Mouse (Mus musculus) liver, embryonic 13.5 days (tissue): ENCODE measurements around the gene Cd300e. TPM values are rescaled to one million over a fixed set of nuclear protein-coding genes. Genes with fewer than 3 reads are reported as not detected.
"Not testable (repeated sequence)": the region's sequence is repeated elsewhere in the genome, so short reads cannot be mapped to it uniquely, and the experiment has no call there.

Experiments used
- ATAC-seq: fragments of 200-750 bp; cut with Nextera tagmentation; 2 replicates; pipeline ENCODE4 v1.8.0; 2017; ENCODE audit warnings: low read depth, mild to moderate bottlenecking, moderate number of reproducible peaks, moderate library complexity
- DNase-seq: peaks from one replicate; pipeline ENCODE4 v3.0.0; 2022
- H3K27ac ChIP-seq: fragments of 300-500 bp; sonication (generic); 2 replicates; pipeline ENCODE4 v1.5.1; 2015; ENCODE audit warnings: moderate library complexity, mild to moderate bottlenecking, inconsistent platforms
- H3K27me3 ChIP-seq: fragments of 300-500 bp; sonication (generic); 2 replicates; pipeline ENCODE4 v1.6.1; 2015; ENCODE audit warnings: mild to moderate bottlenecking, inconsistent platforms
- H3K36me3 ChIP-seq: fragments of 300-500 bp; sonication (generic); 2 replicates; pipeline ENCODE4 v1.6.1; 2015; ENCODE audit warnings: mild to moderate bottlenecking, inconsistent platforms
- H3K4me1 ChIP-seq: fragments of 300-500 bp; sonication (generic); replicated peaks from 2 replicates; pipeline ENCODE4 v1.6.1; 2015; ENCODE audit warnings: inconsistent platforms
- H3K4me2 ChIP-seq: fragments of 300-500 bp; sonication (generic); 2 replicates; pipeline ENCODE4 v1.6.1; 2015; ENCODE audit warnings: inconsistent platforms, mild to moderate bottlenecking, moderate library complexity
- H3K4me3 ChIP-seq: fragments of 300-500 bp; sonication (generic); replicated peaks from 2 replicates; pipeline ENCODE4 v1.5.1; 2015; ENCODE audit warnings: mild to moderate bottlenecking, inconsistent platforms
- H3K9ac ChIP-seq: fragments of 300-500 bp; sonication (generic); 2 replicates; pipeline ENCODE4 v1.6.1; 2015; ENCODE audit warnings: mild to moderate bottlenecking, inconsistent platforms
- H3K9me3 ChIP-seq: fragments of 300-500 bp; sonication (generic); replicated peaks from 2 replicates; pipeline ENCODE4 v1.6.1; 2016; ENCODE audit warnings: inconsistent platforms
- WGBS: fragments of 180-500 bp; shearing (Covaris S2); methylation state at CpG from one replicate; pipeline ENCODE4 v1.1.7; 2015; ENCODE audit not compliant: insufficient replicate concordance; 5-methylcytosine and 5-hydroxymethylcytosine counted together
- polyA plus RNA-seq: library from polyadenylated mRNA; unstranded; fragments of >200 nt; fragmentation: Nextera tagmentation; extraction: Ambion mirVana; gene quantifications from 2 replicates; pipeline ENCODE4 v1.2.1, GENCODE M21; 2015

Cd300e gene
- polyA plus RNA-seq, 1 experiment from 2014 or later = 0.68 TPM

DNA sequence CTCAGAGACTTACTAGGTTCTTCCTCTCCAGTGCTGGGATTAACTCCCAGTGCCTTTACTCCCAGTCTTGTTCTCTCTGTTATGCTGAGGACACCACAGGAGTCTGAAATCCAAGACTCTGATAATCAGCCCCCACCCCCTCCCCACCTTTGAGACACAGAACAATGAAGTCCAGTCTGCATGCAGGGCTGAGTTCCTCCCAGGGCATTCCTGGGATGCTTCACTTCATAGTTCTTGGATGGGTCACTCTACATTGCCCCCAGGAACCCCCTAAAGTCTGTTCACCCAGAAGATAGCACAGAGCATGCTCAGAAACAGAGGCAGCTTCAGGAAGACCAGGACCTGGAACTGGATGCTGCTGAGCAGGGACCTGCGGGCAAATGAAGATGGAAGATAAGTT is 9.0 kb downstream of the Cd300e start:
- H3K4me3 ChIP-seq = no peak overlapping the region
- DNase-seq = no peak
- H3K4me1 ChIP-seq = no peaks in the 10 kb centered on the region
- H3K36me3 ChIP-seq = no peaks in the 10 kb centered on the region
- H3K9ac ChIP-seq = no peak overlapping the region
- no peaks in the 10 kb centered on the region for H3K27me3 ChIP-seq
- ATAC-seq = no peak
- H3K9me3 ChIP-seq = no peaks in the 10 kb centered on the region
- no peak overlapping the region for H3K4me2 ChIP-seq
- H3K27ac ChIP-seq = no peak overlapping the region
- 70% methylated on average over 1 of the region's 1 CpGs for WGBS

- Histone ChIP-seq H3K9me3 (no peaks in the 10 kb centered on the region), H3K36me3 (no peaks in the 10 kb centered on the region), H3K4me2 (no peak overlapping the region), H3K4me1 (no peaks in the 10 kb centered on the region), H3K4me3 (no peak overlapping the region), H3K27ac (no peak overlapping the region), H3K9ac (no peak overlapping the region), H3K27me3 (no peaks in the 10 kb centered on the region)
- no peak for DNase-seq
- WGBS = 5% methylated on average over 9 of the region's 9 CpGs
- no peak for ATAC-seq
Measured at GRCm38 (mm10) chr11:115052206-115052605, 9.8 kb downstream of the Cd300e start.

GRCm38 (mm10) chr11:115049282-115049895 is 12.6 kb downstream of the Cd300e start:
- Histone ChIP-seq H3K9me3 (no peaks in the 10 kb centered on the region), H3K36me3 (no peaks in the 10 kb centered on the region), H3K4me2 (no peak overlapping the region), H3K27me3 (no peaks in the 10 kb centered on the region), H3K9ac (no peak overlapping the region), H3K4me3 (no peak overlapping the region), H3K4me1 (no peaks in the 10 kb centered on the region), H3K27ac (no peak overlapping the region)
- ATAC-seq = no peak
- WGBS = 35% methylated on average over 3 of the region's 3 CpGs
- DNase-seq = no peak

DNA sequence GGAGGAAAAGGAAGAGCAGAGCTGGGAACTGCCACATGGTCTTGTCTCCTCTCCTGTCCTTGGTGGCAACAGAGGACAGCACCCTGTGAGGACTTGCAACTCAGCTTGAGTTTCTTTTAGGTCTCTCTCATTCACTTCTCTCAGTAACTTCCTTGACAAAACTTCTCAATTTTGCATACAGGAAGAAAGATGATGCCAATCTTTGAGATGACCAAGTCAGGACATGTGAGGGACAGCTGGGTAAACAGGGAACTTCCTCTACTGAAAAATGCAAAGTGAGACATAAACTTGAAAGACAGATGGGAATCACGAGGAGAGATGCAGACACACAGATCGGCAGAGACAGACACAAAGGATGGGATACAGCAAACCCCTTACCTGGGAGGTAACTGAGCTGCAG is 13.7 kb downstream of the Cd300e start, which contains the start of gene Cd300ld3:
Cd300ld3 (minus strand) TSS at position 151 of the 400 bp plus-strand sequence.
- no peak for ATAC-seq
- Histone ChIP-seq H3K27me3 (no peaks in the 10 kb centered on the region), H3K4me1 (no peaks in the 10 kb centered on the region), H3K36me3 (no peaks in the 10 kb centered on the region), H3K4me3 (no peak within 1 kb of the TSS), H3K27ac (no peak within 1 kb of the TSS), H3K4me2 (no peak within 1 kb of the TSS), H3K9me3 (no peaks in the 10 kb centered on the region), H3K9ac (no peak within 1 kb of the TSS)
- 41% methylated on average over 2 of the region's 2 CpGs for WGBS
- DNase-seq = no peak

- ATAC-seq, H3K9me3 ChIP-seq, H3K27ac ChIP-seq, H3K27me3 ChIP-seq, H3K36me3 ChIP-seq, H3K4me1 ChIP-seq, DNase-seq, H3K9ac ChIP-seq, H3K4me2 ChIP-seq, H3K4me3 ChIP-seq: not testable (repeated sequence)
- WGBS = no CpG with 5 or more reads among the region's 6 CpGs
Measured at GRCm38 (mm10) chr11:115037669-115038068, 24.3 kb downstream of the Cd300e start, which contains the start of gene Cd300ld5. Cd300ld5 (minus strand) TSS chr11:115037769.

GRCm38 (mm10) chr11:115026912-115027311 is 35.1 kb downstream of the Cd300e start, which contains the start of gene Cd300ld4:
Cd300ld4 (minus strand) TSS chr11:115027012.
- H3K4me3 ChIP-seq, H3K9ac ChIP-seq, H3K4me1 ChIP-seq, ATAC-seq, DNase-seq, H3K9me3 ChIP-seq, H3K27me3 ChIP-seq, H3K27ac ChIP-seq, H3K4me2 ChIP-seq, H3K36me3 ChIP-seq: not testable (repeated sequence)
- WGBS = no CpG with 5 or more reads among the region's 6 CpGs

- H3K4me1 ChIP-seq, H3K9me3 ChIP-seq, DNase-seq, H3K4me2 ChIP-seq, H3K9ac ChIP-seq, H3K4me3 ChIP-seq, H3K27me3 ChIP-seq, ATAC-seq, H3K36me3 ChIP-seq, H3K27ac ChIP-seq: not testable (repeated sequence)
- no CpG with 5 or more reads among the region's 7 CpGs for WGBS
Measured at GRCm38 (mm10) chr11:115016093-115016492, 45.9 kb downstream of the Cd300e start, which contains the start of gene Cd300ld2. Cd300ld2 (minus strand) TSS chr11:115016193.

GRCm38 (mm10) chr11:115004070-115004469 is 57.9 kb downstream of the Cd300e start:
- no peaks in the 10 kb centered on the region for H3K27me3 ChIP-seq
- no peaks in the 10 kb centered on the region for H3K36me3 ChIP-seq
- DNase-seq (peak; percentile 5), ATAC-seq (peak; percentile 23; the same call in 1 of the 2 replicates)
- H3K27ac ChIP-seq = peak overlapping the region; percentile 34; the same call in 1 of the 2 replicates
- H3K4me1 ChIP-seq = no peaks in the 10 kb centered on the region
- no peak overlapping the region for H3K4me3 ChIP-seq
- H3K9ac ChIP-seq = no peak overlapping the region
- H3K4me2 ChIP-seq = no peak overlapping the region
- H3K9me3 ChIP-seq = no peaks in the 10 kb centered on the region
- 21% methylated on average over 5 of the region's 5 CpGs for WGBS

Other genes starting within 250 kb of the Cd300e start
- 11.3 and 12.8 TPM in 2 replicates for gene Gprc5c, start 211.0 kb downstream of the Cd300e start, polyA plus RNA-seq
- gene Cd300a, start 172.1 kb downstream of the Cd300e start, polyA plus RNA-seq = 4.0 and 5.5 TPM in 2 replicates
- 0.50 and 0.72 TPM in 2 replicates for gene Cd300lb, start 127.8 kb downstream of the Cd300e start, polyA plus RNA-seq
- gene Cd300c, start 93.0 kb downstream of the Cd300e start, polyA plus RNA-seq = 0.16 TPM in 1 of 2 replicates, not detected in the other
- gene Cd300ld, start 72.3 kb downstream of the Cd300e start, polyA plus RNA-seq = 0.48 and 0.59 TPM in 2 replicates
- gene Cd300c2, start 60.3 kb downstream of the Cd300e start, polyA plus RNA-seq = 4.2 and 4.9 TPM in 2 replicates
- not detected in 2 replicates for gene Cd300ld2, start 46.0 kb downstream of the Cd300e start, polyA plus RNA-seq
- not detected in 2 replicates for gene Cd300ld4, start 35.2 kb downstream of the Cd300e start, polyA plus RNA-seq
- not detected in 2 replicates for gene Cd300ld5, start 24.4 kb downstream of the Cd300e start, polyA plus RNA-seq
- not detected in 2 replicates for gene Cd300ld3, start 13.8 kb downstream of the Cd300e start, polyA plus RNA-seq
- 3.3 and 3.6 TPM in 2 replicates for gene Rab37, start 29.3 kb upstream of the Cd300e start, polyA plus RNA-seq
- gene Cd300lf, start 71.8 kb upstream of the Cd300e start, polyA plus RNA-seq = 0.97 TPM in 2 replicates
- 59.8 and 69.9 TPM in 2 replicates for gene Slc9a3r1, start 101.2 kb upstream of the Cd300e start, polyA plus RNA-seq
- gene Tmem104, start 125.3 kb upstream of the Cd300e start, polyA plus RNA-seq = 5.1 and 6.8 TPM in 2 replicates
- gene Nat9, start 125.7 kb upstream of the Cd300e start, polyA plus RNA-seq = 11.9 and 13.3 TPM in 2 replicates
- gene Grin2c, start 205.1 kb upstream of the Cd300e start, polyA plus RNA-seq = 0.06 and 0.12 TPM in 2 replicates
- gene Fdxr, start 214.9 kb upstream of the Cd300e start, polyA plus RNA-seq = 16.3 and 18.2 TPM in 2 replicates
- gene Fads6, start 235.5 kb upstream of the Cd300e start, polyA plus RNA-seq = 2.0 and 2.2 TPM in 2 replicates
- not detected in 2 replicates for gene Otop2, start 245.0 kb upstream of the Cd300e start, polyA plus RNA-seq